Mouse (Mus musculus) heart, adult 2 months (tissue): Measurements from ENCODE around the gene Pdzrn3. TPM values are rescaled to one million over a fixed set of nuclear protein-coding genes. Genes with fewer than 3 reads are reported as not detected.

ENCODE experiments used
- DNase-seq, 2 experiments: peaks; one replicate each; pipeline ENCODE4 v3.0.0; 2021
- H3K27ac ChIP-seq: fragments of 200-600 bp; 2 replicates; pipeline ENCODE4 v1.8.1; 2022
- H3K27me3 ChIP-seq: fragments of 200-500 bp; 2 replicates; pipeline ENCODE4 v1.6.1; 2012; ENCODE audit warnings: mild to moderate bottlenecking, low read length, inconsistent platforms, mixed read lengths; ENCODE audit not compliant: control insufficient read depth, insufficient read depth
- H3K36me3 ChIP-seq: fragments of 200-500 bp; 2 replicates; pipeline ENCODE4 v1.6.1; 2012; ENCODE audit warnings: low read length, inconsistent platforms; ENCODE audit not compliant: control insufficient read depth, insufficient read depth
- H3K4me1 ChIP-seq: fragments of 200-500 bp; 2 replicates; pipeline ENCODE4 v1.6.1; 2011; ENCODE audit warnings: low read length; ENCODE audit not compliant: control insufficient read depth, insufficient read depth
- H3K4me3 ChIP-seq: fragments of 200-600 bp; 2 replicates; pipeline ENCODE4 v1.8.1; 2022
- H3K79me2 ChIP-seq: fragments of 200-500 bp; replicated peaks from 2 replicates; pipeline ENCODE4 v1.6.1; 2012; ENCODE audit warnings: mild to moderate bottlenecking, inconsistent platforms, low read length, moderate library complexity, mixed read lengths; ENCODE audit not compliant: control insufficient read depth, insufficient read depth
- H3K9ac ChIP-seq: fragments of 200-500 bp; 2 replicates; pipeline ENCODE4 v1.6.1; 2012; ENCODE audit warnings: low read depth, mild to moderate bottlenecking, control low read depth, inconsistent platforms, low read length, mixed read lengths
- CTCF ChIP-seq: fragments of 200-600 bp; IDR thresholded peaks from 2 replicates; pipeline ENCODE4 v1.8.1; 2022; ENCODE audit warnings: antibody characterized with exemption, mild to moderate bottlenecking, moderate library complexity
- EP300 ChIP-seq: fragments of 200-500 bp; IDR thresholded peaks from 2 replicates; pipeline ENCODE4 v1.6.1; 2011; ENCODE audit warnings: low read depth, low read length, control low read depth; ENCODE audit not compliant: insufficient read depth
- POLR2A ChIP-seq: fragments of 200-500 bp; IDR thresholded peaks from 2 replicates; pipeline ENCODE4 v1.6.1; 2011; ENCODE audit warnings: mild to moderate bottlenecking, low read depth, low read length, control low read depth; ENCODE audit not compliant: insufficient read depth
- WGBS: fragments of 180-500 bp; shearing (Covaris S2); methylation state at CpG from one replicate; pipeline ENCODE4 v1.1.7; 2018; 5-methylcytosine and 5-hydroxymethylcytosine counted together
- intact Hi-C: fragments of 180-260 bp; cut with DNase I; formaldehyde crosslinking; loops from one replicate; pipeline ENCODE4 v1.15.1; 2025
- polyA plus RNA-seq: library from polyadenylated mRNA; depleted of rRNA; stranded (reverse); fragments of >200 nt; gene quantifications from 2 replicates; pipeline ENCODE4 v1.2.3, GENCODE M21; 2012
- total RNA-seq, 2 experiments: library from RNA; stranded (reverse); gene quantifications; 2 replicates each; pipeline ENCODE4 v1.2.3; 2021

The Pdzrn3 gene
- total and polyA plus RNA-seq, 3 experiments = 19.3 to 32.2 (median 28.7) TPM

GRCm38 (mm10) chr6:101103506-101103905, 274.2 kb downstream of the Pdzrn3 start:
- Histone ChIP-seq H3K27ac (no peak overlapping the region), H3K27me3 (0 out of 2 replicates have a peak, but pooled peaks cover 2% of the 10 kb centered on the region), H3K79me2 (no peaks in the 10 kb centered on the region), H3K4me3 (no peak overlapping the region), H3K36me3 (no peaks in the 10 kb centered on the region), H3K9ac (no peak overlapping the region), H3K4me1 (no peaks in the 10 kb centered on the region)
- intact Hi-C loops = no loop called here
- TF ChIP-seq CTCF = no peak
- TF ChIP-seq EP300 = no peak
- TF ChIP-seq POLR2A = no peak
- 86% methylated on average over 6 of the region's 6 CpGs for WGBS
- no peak for DNase-seq

- Histone ChIP-seq H3K4me3 (no peak overlapping the region), H3K79me2 (no peaks in the 10 kb centered on the region), H3K4me1 (no peaks in the 10 kb centered on the region), H3K27me3 (0 out of 2 replicates have a peak, but pooled peaks cover 2% of the 10 kb centered on the region), H3K9ac (no peak overlapping the region), H3K27ac (no peak overlapping the region), H3K36me3 (no peaks in the 10 kb centered on the region)
- intact Hi-C loops = no loop called here
- 79% methylated on average over 14 of the region's 14 CpGs for WGBS
- no peak for DNase-seq
- TF ChIP-seq EP300 (no peak), POLR2A (no peak), CTCF (no peak)
Observed at GRCm38 (mm10) chr6:101101709-101102654, 275.7 kb downstream of the Pdzrn3 start.
